Mouse (Mus musculus) liver, embryonic 14.5 days (tissue): ENCODE results near the gene Erbb4.

Experiments
- CTCF ChIP-seq: IDR thresholded peaks from 2 replicates; pipeline ENCODE4 v1.5.1; 2016; ENCODE audit warnings: antibody characterized with exemption, low read depth, control low read depth
- EP300 ChIP-seq: IDR thresholded peaks from 2 replicates; pipeline ENCODE4 v1.6.1; 2016; ENCODE audit warnings: antibody characterized with exemption, low read depth

DNA sequence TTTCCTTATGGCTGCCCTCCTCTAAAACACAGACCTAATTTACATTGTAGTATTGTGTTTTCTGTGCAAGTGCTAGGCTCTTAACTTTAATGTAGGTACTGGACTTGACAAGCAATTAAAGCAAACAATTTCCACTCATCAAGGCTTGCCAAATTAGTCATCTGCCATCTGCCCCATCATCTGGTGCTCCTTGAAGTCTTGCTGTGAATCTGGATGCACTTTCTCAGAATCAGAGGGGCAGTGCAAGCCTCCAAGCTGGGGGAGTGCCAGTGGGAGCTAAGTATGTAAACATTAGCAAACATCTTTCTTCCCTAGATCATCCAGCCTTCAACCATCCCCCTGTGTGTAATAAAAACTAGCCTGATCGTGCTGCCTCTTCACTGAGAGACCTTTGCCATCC is 358.9 kb downstream of the Erbb4 start:
- no peak for TF ChIP-seq CTCF
- TF ChIP-seq EP300, result no peak
